Mouse (Mus musculus) spleen, adult 2 months (tissue): ENCODE measurements around the gene D2hgdh. TPM values are rescaled to one million over a fixed set of nuclear protein-coding genes. Genes with fewer than 3 reads are reported as not detected.

Experiments
- polyA plus RNA-seq: library from polyadenylated mRNA; depleted of rRNA; stranded (reverse); fragments of >200 nt; gene quantifications from 2 replicates; pipeline ENCODE4 v1.2.3, GENCODE M21; 2012; rRNA removed

D2hgdh gene
- polyA plus RNA-seq, 1 experiment: 20.3 TPM

Other genes with a start within 250 kb of the D2hgdh start
- 63.2 and 65.6 TPM in 2 replicates for gene Stk25, start 166.2 kb upstream of the D2hgdh start, polyA plus RNA-seq
- 37.2 and 43.6 TPM in 2 replicates for gene Bok, start 139.2 kb upstream of the D2hgdh start, polyA plus RNA-seq
- 38.5 and 43.0 TPM in 2 replicates for gene Atg4b, start 73.4 kb upstream of the D2hgdh start, polyA plus RNA-seq
- 16.5 and 17.2 TPM in 2 replicates for gene Thap4, start 70.0 kb upstream of the D2hgdh start, polyA plus RNA-seq
- gene Dtymk, start 23.0 kb upstream of the D2hgdh start, polyA plus RNA-seq: 43.7 and 44.0 TPM in 2 replicates
- gene Ing5, start 20.9 kb upstream of the D2hgdh start, polyA plus RNA-seq: 7.1 and 7.6 TPM in 2 replicates
- 0.94 and 3.8 TPM in 2 replicates for gene Gal3st2, start 36.4 kb downstream of the D2hgdh start, polyA plus RNA-seq
- 3.5 and 3.7 TPM in 2 replicates for gene Gal3st2b, start 93.4 kb downstream of the D2hgdh start, polyA plus RNA-seq
- 0.04 and 0.05 TPM in 2 replicates for gene Gal3st2c, start 165.6 kb downstream of the D2hgdh start, polyA plus RNA-seq
- not detected in 2 replicates for gene Neu4, start 195.5 kb downstream of the D2hgdh start, polyA plus RNA-seq
- gene Pdcd1, start 227.6 kb downstream of the D2hgdh start, polyA plus RNA-seq: 2.4 and 3.4 TPM in 2 replicates